Mouse (Mus musculus) G1E (cell line): ENCODE results near the gene Stoml3.

Experiments used
- CTCF ChIP-seq: IDR thresholded peaks from 2 replicates; pipeline ENCODE4 v1.5.1; 2012; ENCODE audit warnings: low read depth, low read length, inconsistent platforms, mixed read lengths
- GATA1 ChIP-seq: IDR thresholded peaks from 2 replicates; pipeline ENCODE4 v1.6.1; 2012; ENCODE audit warnings: borderline replicate concordance, low read length, inconsistent platforms, mixed read lengths
- POLR2AphosphoS5 ChIP-seq: IDR thresholded peaks from 2 replicates; pipeline ENCODE4 v1.6.1; 2012; ENCODE audit warnings: low read depth, low read length, inconsistent platforms; ENCODE audit not compliant: insufficient replicate concordance

DNA sequence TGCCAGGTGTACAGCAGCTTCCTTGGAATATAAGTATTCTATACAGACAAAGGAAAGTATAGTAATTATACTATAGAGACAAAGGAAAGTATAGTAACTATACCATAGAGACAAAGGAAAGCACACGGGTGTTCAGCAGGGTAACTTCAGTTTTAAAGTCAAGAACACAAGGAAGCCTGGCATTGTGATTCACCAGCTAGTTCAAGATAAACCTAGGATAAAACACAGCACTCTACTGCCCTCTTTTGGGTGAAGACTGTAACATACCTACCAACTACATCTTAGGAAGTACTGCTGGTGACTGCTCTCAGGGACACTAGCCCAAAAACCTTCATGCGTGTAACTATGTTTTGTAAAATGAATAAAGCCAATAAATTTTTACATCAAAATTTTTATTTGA lies 40.2 kb upstream of the Stoml3 start:
- TF ChIP-seq CTCF (peak; percentile 41; the same call in 1 of the 2 replicates), POLR2AphosphoS5 (no peak), GATA1 (no peak)
